Mouse (Mus musculus) left cerebral cortex, postnatal 4 days (tissue): ENCODE results near the gene Mapkapk2. TPM values are rescaled to one million over a fixed set of nuclear protein-coding genes. Genes with fewer than 3 reads are reported as not detected.
"Not testable (repeated sequence)": the region's sequence is repeated elsewhere in the genome, so short reads cannot be mapped to it uniquely, and the experiment has no call there.

Experiments
- DNase-seq: peaks from one replicate; pipeline ENCODE4 v3.0.0-alpha.2; 2022
- intact Hi-C: fragments of 180-260 bp; cut with DNase I; formaldehyde crosslinking; loops from one replicate; pipeline ENCODE4 v1.15.1; 2025
- total RNA-seq, 2 experiments: library from RNA; stranded (reverse); gene quantifications; 2 replicates each; pipeline ENCODE4 v1.2.3; 2021

Gene Mapkapk2
- 10 to 100 TPM; 32.1 to 35.4 TPM for total RNA-seq

GRCm38 (mm10) chr1:131097700-131098094 lies at the start of gene Mapkapk2:
Gene Mapkapk2, minus strand, starts transcription at chr1:131097826.
- intact Hi-C loops, result no loop called here

GRCm38 (mm10) chr1:131146181-131146614 lies 48.6 kb upstream of the Mapkapk2 start:
- no peak for DNase-seq
- intact Hi-C loops, result no loop called here

More at GRCm38 (mm10) chr1:131097700-131098094, at the start of gene Mapkapk2:
- peak; percentile 96 for DNase-seq

GRCm38 (mm10) chr1:131145222-131145621 lies 47.6 kb upstream of the Mapkapk2 start:
- intact Hi-C loops, DNase-seq: not testable (repeated sequence)

- no peak for DNase-seq
- intact Hi-C loops, result no loop called here
Observed at GRCm38 (mm10) chr1:131142472-131142871, 44.8 kb upstream of the Mapkapk2 start.

GRCm38 (mm10) chr1:131141449-131141848 lies 43.8 kb upstream of the Mapkapk2 start:
- no peak for DNase-seq
- intact Hi-C loops, result no loop called here

- DNase-seq, result no peak
- intact Hi-C loops, result loop anchor here (10.0 kb wide), 1 partner anchor 265 kb away; no protein-coding TSS in a partner anchor
Observed at GRCm38 (mm10) chr1:131139102-131140095, 41.8 kb upstream of the Mapkapk2 start.

GRCm38 (mm10) chr1:131138191-131139016 lies 40.8 kb upstream of the Mapkapk2 start, which contains the start of gene Dyrk3:
Gene Dyrk3, minus strand, starts transcription at chr1:131138340.
- peak; percentile 93 for DNase-seq
- intact Hi-C loops, result loop anchor here (10.0 kb wide), 1 partner anchor 264 kb away; no protein-coding TSS in a partner anchor

- DNase-seq, result peak; percentile 41
- intact Hi-C loops, result loop anchor here (10.0 kb wide), 1 partner anchor 263 kb away; no protein-coding TSS in a partner anchor
Observed at GRCm38 (mm10) chr1:131137717-131138118, 40.1 kb upstream of the Mapkapk2 start.

GRCm38 (mm10) chr1:131137111-131137510 lies 39.5 kb upstream of the Mapkapk2 start:
- intact Hi-C loops, result loop anchor here (10.0 kb wide), 1 partner anchor 262 kb away; no protein-coding TSS in a partner anchor
- DNase-seq, result no peak

- DNase-seq, result no peak
- intact Hi-C loops, result loop anchor here (10.0 kb wide), 1 partner anchor 261 kb away; no protein-coding TSS in a partner anchor
Observed at GRCm38 (mm10) chr1:131135960-131136629, 38.5 kb upstream of the Mapkapk2 start.

GRCm38 (mm10) chr1:131134942-131135522 lies 37.4 kb upstream of the Mapkapk2 start:
- peak; percentile 23 for DNase-seq
- intact Hi-C loops, result loop anchor here (10.0 kb wide), 1 partner anchor 260 kb away; no protein-coding TSS in a partner anchor

- intact Hi-C loops, result loop anchor here (10.0 kb wide), 1 partner anchor 259 kb away; no protein-coding TSS in a partner anchor
- DNase-seq, result peak; percentile 28
Observed at GRCm38 (mm10) chr1:131134231-131134630, 36.6 kb upstream of the Mapkapk2 start.

- intact Hi-C loops, result no loop called here
Observed at GRCm38 (mm10) chr1:131125987-131126744, 28.5 kb upstream of the Mapkapk2 start.

GRCm38 (mm10) chr1:131123522-131124265 lies 26.1 kb upstream of the Mapkapk2 start:
- no peak for DNase-seq
- intact Hi-C loops, result no loop called here

More at GRCm38 (mm10) chr1:131125987-131126744, 28.5 kb upstream of the Mapkapk2 start:
- DNase-seq, result no peak

GRCm38 (mm10) chr1:131121987-131122386 lies 24.4 kb upstream of the Mapkapk2 start:
- intact Hi-C loops, result no loop called here
- DNase-seq, result peak; percentile 20

GRCm38 (mm10) chr1:131119026-131119425 lies 21.4 kb upstream of the Mapkapk2 start:
- intact Hi-C loops, result loop anchor here (5.0 kb wide), 2 partner anchors 33 to 148 kb away; partner anchors contain the start of gene Eif2d
- peak; percentile 35 for DNase-seq

GRCm38 (mm10) chr1:131118530-131118929 lies 20.9 kb upstream of the Mapkapk2 start:
- no peak for DNase-seq
- intact Hi-C loops, result loop anchor here (5.0 kb wide), 2 partner anchors 34 to 149 kb away; partner anchors contain the start of gene Eif2d
